Mouse (Mus musculus): ENCODE measurements around the gene Krt87. TPM values are rescaled to one million over a fixed set of nuclear protein-coding genes. Genes with fewer than 3 reads are reported as not detected.

Krt87 gene
- total and polyA plus RNA-seq, 2 experiments from 2014 or later, result 0.84 to 1.2 TPM

GRCm38 (mm10) chr15:101387176-101387575 lies 51.4 kb downstream of the Krt87 start:
- no peaks in the 10 kb centered on the region for H3K36me3 ChIP-seq (ENCODE audit: insufficient read depth, low read length)
- no peaks in the 10 kb centered on the region for H3K9me3 ChIP-seq (ENCODE audit: low read length)
- H3K4me3 ChIP-seq (ENCODE audit: low read depth, low read length), result no peak overlapping the region
- H3K27ac ChIP-seq (ENCODE audit: low read depth, low read length), result no peak overlapping the region
- no peak overlapping the region for H3K9ac ChIP-seq (replicated peaks; ENCODE audit: low read length, poor library complexity, severe bottlenecking)
- 67% methylated on average over 3 of the region's 3 CpGs for WGBS
- no peak for ATAC-seq (ENCODE audit: low FRiP score)
- TF ChIP-seq CTCF (IDR thresholded peaks at IDR 0.05), result peak; percentile 61
- H3K4me1 ChIP-seq (ENCODE audit: insufficient read depth, low read length), result no peaks in the 10 kb centered on the region
- H3K4me2 ChIP-seq (ENCODE audit: low read depth, low read length, poor library complexity, severe bottlenecking), result no peak overlapping the region
- no peaks in the 10 kb centered on the region for H3K27me3 ChIP-seq (ENCODE audit: insufficient read depth, low read length)
- no peak for DNase-seq (ENCODE audit: low spot score)

GRCm38 (mm10) chr15:101385064-101385463 lies 53.5 kb downstream of the Krt87 start:
- WGBS, result 85% methylated on average over 6 of the region's 6 CpGs
- Histone ChIP-seq H3K4me3 (ENCODE audit: low read depth, low read length) (no peak overlapping the region), H3K36me3 (ENCODE audit: insufficient read depth, low read length) (no peaks in the 10 kb centered on the region), H3K4me2 (ENCODE audit: low read depth, low read length, poor library complexity, severe bottlenecking) (no peak overlapping the region), H3K27ac (ENCODE audit: low read depth, low read length) (no peak overlapping the region), H3K27me3 (ENCODE audit: insufficient read depth, low read length) (no peaks in the 10 kb centered on the region), H3K4me1 (ENCODE audit: insufficient read depth, low read length) (no peaks in the 10 kb centered on the region), H3K9ac (replicated peaks; ENCODE audit: low read length, poor library complexity, severe bottlenecking) (no peak overlapping the region), H3K9me3 (ENCODE audit: low read length) (no peaks in the 10 kb centered on the region)
- no peak for TF ChIP-seq CTCF (IDR thresholded peaks at IDR 0.05)
- DNase-seq (ENCODE audit: low spot score) (no peak), ATAC-seq (ENCODE audit: low FRiP score) (no peak)

- no peak overlapping the region for H3K4me3 ChIP-seq (ENCODE audit: low read depth, low read length)
- DNase-seq (ENCODE audit: low spot score), result no peak
- no peak overlapping the region for H3K27ac ChIP-seq (ENCODE audit: low read depth, low read length)
- H3K9ac ChIP-seq (replicated peaks; ENCODE audit: low read length, poor library complexity, severe bottlenecking), result no peak overlapping the region
- no peaks in the 10 kb centered on the region for H3K4me1 ChIP-seq (ENCODE audit: insufficient read depth, low read length)
- H3K9me3 ChIP-seq (ENCODE audit: low read length), result no peaks in the 10 kb centered on the region
- no peak overlapping the region for H3K4me2 ChIP-seq (ENCODE audit: low read depth, low read length, poor library complexity, severe bottlenecking)
- H3K36me3 ChIP-seq (ENCODE audit: insufficient read depth, low read length), result no peaks in the 10 kb centered on the region
- ATAC-seq (ENCODE audit: low FRiP score), result no peak
- H3K27me3 ChIP-seq (ENCODE audit: insufficient read depth, low read length), result no peaks in the 10 kb centered on the region
- WGBS, result 89% methylated on average over 7 of the region's 7 CpGs
- no peak for TF ChIP-seq CTCF (IDR thresholded peaks at IDR 0.05)
Measured at GRCm38 (mm10) chr15:101384610-101385009, 54.0 kb downstream of the Krt87 start.

- TF ChIP-seq CTCF (IDR thresholded peaks at IDR 0.05), result no peak
- no peaks in the 10 kb centered on the region for H3K9me3 ChIP-seq (ENCODE audit: low read length)
- no peaks in the 10 kb centered on the region for H3K4me1 ChIP-seq (ENCODE audit: insufficient read depth, low read length)
- WGBS, result 81% methylated on average over 11 of the region's 11 CpGs
- no peaks in the 10 kb centered on the region for H3K27me3 ChIP-seq (ENCODE audit: insufficient read depth, low read length)
- H3K36me3 ChIP-seq (ENCODE audit: insufficient read depth, low read length), result no peaks in the 10 kb centered on the region
- DNase-seq (ENCODE audit: low spot score) (peak; percentile 47), ATAC-seq (ENCODE audit: low FRiP score) (no peak)
- H3K4me3 ChIP-seq (ENCODE audit: low read depth, low read length), result no peak overlapping the region
- H3K4me2 ChIP-seq (ENCODE audit: low read depth, low read length, poor library complexity, severe bottlenecking), result no peak overlapping the region
- H3K27ac ChIP-seq (ENCODE audit: low read depth, low read length), result no peak overlapping the region
- H3K9ac ChIP-seq (replicated peaks; ENCODE audit: low read length, poor library complexity, severe bottlenecking), result no peak overlapping the region
Measured at GRCm38 (mm10) chr15:101382811-101383210, 55.8 kb downstream of the Krt87 start.

- Histone ChIP-seq H3K36me3 (ENCODE audit: insufficient read depth, low read length) (no peaks in the 10 kb centered on the region), H3K4me1 (ENCODE audit: insufficient read depth, low read length) (no peaks in the 10 kb centered on the region), H3K4me2 (ENCODE audit: low read depth, low read length, poor library complexity, severe bottlenecking) (no peak overlapping the region), H3K9me3 (ENCODE audit: low read length) (no peaks in the 10 kb centered on the region), H3K27me3 (ENCODE audit: insufficient read depth, low read length) (no peaks in the 10 kb centered on the region), H3K27ac (ENCODE audit: low read depth, low read length) (no peak overlapping the region), H3K9ac (replicated peaks; ENCODE audit: low read length, poor library complexity, severe bottlenecking) (no peak overlapping the region), H3K4me3 (ENCODE audit: low read depth, low read length) (no peak overlapping the region)
- TF ChIP-seq CTCF (IDR thresholded peaks at IDR 0.05), result no peak
- no peak for ATAC-seq (ENCODE audit: low FRiP score)
- DNase-seq (ENCODE audit: low spot score), result no peak
- 61% methylated on average over 9 of the region's 9 CpGs for WGBS
Measured at GRCm38 (mm10) chr15:101381758-101382157, 56.8 kb downstream of the Krt87 start.

Other genes starting within 250 kb of the Krt87 start
- 6.3 and 7.7 TPM in 2 replicates for gene Grasp, start 214.6 kb downstream of the Krt87 start, total RNA-seq (2014; rRNA removed)
- gene Grasp, start 214.6 kb downstream of the Krt87 start, polyA plus RNA-seq (2015; fragmentation: Nextera tagmentation; extraction: Ambion mirVana), result 1.8 and 1.9 TPM in 2 replicates
- 6.9 and 7.7 TPM in 2 replicates for gene Nr4a1, start 184.5 kb downstream of the Krt87 start, total RNA-seq (2014; rRNA removed)
- 6.9 and 7.0 TPM in 2 replicates for gene Nr4a1, start 184.5 kb downstream of the Krt87 start, polyA plus RNA-seq (2015; fragmentation: Nextera tagmentation; extraction: Ambion mirVana)
- gene Atg101, start 154.5 kb downstream of the Krt87 start, total RNA-seq (2014; rRNA removed), result 33.5 and 61.1 TPM in 2 replicates
- gene Atg101, start 154.5 kb downstream of the Krt87 start, polyA plus RNA-seq (2015; fragmentation: Nextera tagmentation; extraction: Ambion mirVana), result 74.2 and 75.6 TPM in 2 replicates
- not detected in 2 replicates for gene 6030408B16Rik, start 145.6 kb downstream of the Krt87 start, total RNA-seq (2014; rRNA removed)
- gene 6030408B16Rik, start 145.6 kb downstream of the Krt87 start, polyA plus RNA-seq (2015; fragmentation: Nextera tagmentation; extraction: Ambion mirVana), result 0.22 and 0.33 TPM in 2 replicates
- gene Krt80, start 68.6 kb downstream of the Krt87 start, total RNA-seq (2014; rRNA removed), result 0.09 and 1.0 TPM in 2 replicates
- gene Krt80, start 68.6 kb downstream of the Krt87 start, polyA plus RNA-seq (2015; fragmentation: Nextera tagmentation; extraction: Ambion mirVana), result 0.16 and 0.33 TPM in 2 replicates
- 0.49 and 0.52 TPM in 2 replicates for gene Krt7, start 27.8 kb downstream of the Krt87 start, total RNA-seq (2014; rRNA removed)
- 0.20 and 0.82 TPM in 2 replicates for gene Krt7, start 27.8 kb downstream of the Krt87 start, polyA plus RNA-seq (2015; fragmentation: Nextera tagmentation; extraction: Ambion mirVana)
- gene Krt88, start 8.9 kb upstream of the Krt87 start, total RNA-seq (2014; rRNA removed), result not detected in 2 replicates
- not detected in 2 replicates for gene Krt88, start 8.9 kb upstream of the Krt87 start, polyA plus RNA-seq (2015; fragmentation: Nextera tagmentation; extraction: Ambion mirVana)
- 0.28 and 0.49 TPM in 2 replicates for gene Krt81, start 24.9 kb upstream of the Krt87 start, total RNA-seq (2014; rRNA removed)
- gene Krt81, start 24.9 kb upstream of the Krt87 start, polyA plus RNA-seq (2015; fragmentation: Nextera tagmentation; extraction: Ambion mirVana), result 0.17 TPM in 1 of 2 replicates, not detected in the other
- 0.38 TPM in 1 of 2 replicates, not detected in the other for gene Krt86, start 34.7 kb upstream of the Krt87 start, total RNA-seq (2014; rRNA removed)
- gene Krt86, start 34.7 kb upstream of the Krt87 start, polyA plus RNA-seq (2015; fragmentation: Nextera tagmentation; extraction: Ambion mirVana), result 0.15 and 0.17 TPM in 2 replicates
- gene Krt83, start 52.7 kb upstream of the Krt87 start, total RNA-seq (2014; rRNA removed), result not detected in 2 replicates
- not detected in 2 replicates for gene Krt83, start 52.7 kb upstream of the Krt87 start, polyA plus RNA-seq (2015; fragmentation: Nextera tagmentation; extraction: Ambion mirVana)
- gene Gm49425, start 78.5 kb upstream of the Krt87 start, total RNA-seq (2014; rRNA removed), result not detected in 2 replicates
- gene Gm49425, start 78.5 kb upstream of the Krt87 start, polyA plus RNA-seq (2015; fragmentation: Nextera tagmentation; extraction: Ambion mirVana), result not detected in 2 replicates
- not detected in 2 replicates for gene Krt84, start 94.0 kb upstream of the Krt87 start, total RNA-seq (2014; rRNA removed)
- not detected in 2 replicates for gene Krt84, start 94.0 kb upstream of the Krt87 start, polyA plus RNA-seq (2015; fragmentation: Nextera tagmentation; extraction: Ambion mirVana)
- not detected in 2 replicates for gene Krt82, start 111.9 kb upstream of the Krt87 start, total RNA-seq (2014; rRNA removed)
- not detected in 2 replicates for gene Krt82, start 111.9 kb upstream of the Krt87 start, polyA plus RNA-seq (2015; fragmentation: Nextera tagmentation; extraction: Ambion mirVana)
- 0.09 TPM in 1 of 2 replicates, not detected in the other for gene Krt90, start 124.1 kb upstream of the Krt87 start, total RNA-seq (2014; rRNA removed)
- gene Krt90, start 124.1 kb upstream of the Krt87 start, polyA plus RNA-seq (2015; fragmentation: Nextera tagmentation; extraction: Ambion mirVana), result 0.41 and 0.50 TPM in 2 replicates
- gene Krt75, start 135.1 kb upstream of the Krt87 start, total RNA-seq (2014; rRNA removed), result 0.05 TPM in 1 of 2 replicates, not detected in the other
- 0.12 TPM in 2 replicates for gene Krt75, start 135.1 kb upstream of the Krt87 start, polyA plus RNA-seq (2015; fragmentation: Nextera tagmentation; extraction: Ambion mirVana)
- gene Gm5414, start 189.4 kb upstream of the Krt87 start, total RNA-seq (2014; rRNA removed), result not detected in 2 replicates
- not detected in 2 replicates for gene Gm5414, start 189.4 kb upstream of the Krt87 start, polyA plus RNA-seq (2015; fragmentation: Nextera tagmentation; extraction: Ambion mirVana)
- gene Gm5478, start 208.6 kb upstream of the Krt87 start, total RNA-seq (2014; rRNA removed), result not detected in 2 replicates
- not detected in 2 replicates for gene Gm5478, start 208.6 kb upstream of the Krt87 start, polyA plus RNA-seq (2015; fragmentation: Nextera tagmentation; extraction: Ambion mirVana)
- gene Krt6b, start 241.5 kb upstream of the Krt87 start, total RNA-seq (2014; rRNA removed), result not detected in 2 replicates
- 0.07 TPM in 1 of 2 replicates, not detected in the other for gene Krt6b, start 241.5 kb upstream of the Krt87 start, polyA plus RNA-seq (2015; fragmentation: Nextera tagmentation; extraction: Ambion mirVana)

All from midbrain, postnatal 0 days (tissue).